Mouse (Mus musculus) hindbrain, embryonic 11.5 days (tissue): ENCODE results near the gene Gm10718. TPM values are rescaled to one million over a fixed set of nuclear protein-coding genes. Genes with fewer than 3 reads are reported as not detected.
"Not testable (repeated sequence)": the region's sequence is repeated elsewhere in the genome, so short reads cannot be mapped to it uniquely, and the experiment has no call there.

Experiments used
- ATAC-seq: fragments of 200-750 bp; cut with Nextera tagmentation; 2 replicates; pipeline ENCODE4 v1.8.0; 2017; ENCODE audit warnings: mild to moderate bottlenecking, moderate TSS enrichment, moderate library complexity; ENCODE audit not compliant: low FRiP score
- DNase-seq: peaks from one replicate; pipeline ENCODE4 v3.0.0-alpha.2; 2015; ENCODE audit warnings: low spot score
- H3K27ac ChIP-seq: fragments of 300-500 bp; sonication (generic); 2 replicates; pipeline ENCODE4 v1.5.1; 2014; ENCODE audit warnings: mild to moderate bottlenecking, low read depth, low read length
- H3K27me3 ChIP-seq: fragments of 300-500 bp; sonication (generic); 2 replicates; pipeline ENCODE4 v1.6.1; 2014; ENCODE audit warnings: mild to moderate bottlenecking, low read length, moderate library complexity, mixed read lengths; ENCODE audit not compliant: control insufficient read depth, insufficient read depth
- H3K36me3 ChIP-seq: fragments of 300-500 bp; sonication (generic); 2 replicates; pipeline ENCODE4 v1.6.1; 2014; ENCODE audit warnings: mild to moderate bottlenecking, low read length, moderate library complexity, mixed read lengths; ENCODE audit not compliant: control insufficient read depth, insufficient read depth
- H3K4me1 ChIP-seq: fragments of 300-500 bp; sonication (generic); replicated peaks from 2 replicates; pipeline ENCODE4 v1.6.1; 2014; ENCODE audit warnings: low read length, mixed read lengths; ENCODE audit not compliant: control insufficient read depth, insufficient read depth
- H3K4me2 ChIP-seq: fragments of 300-500 bp; sonication (generic); replicated peaks from 2 replicates; pipeline ENCODE4 v1.6.1; 2014; ENCODE audit warnings: mild to moderate bottlenecking, low read depth, low read length
- H3K4me3 ChIP-seq: fragments of 300-500 bp; sonication (generic); 2 replicates; pipeline ENCODE4 v1.5.1; 2014; ENCODE audit warnings: low read depth, low read length
- H3K9ac ChIP-seq: fragments of 300-500 bp; sonication (generic); 2 replicates; pipeline ENCODE4 v1.6.1; 2014; ENCODE audit warnings: low read depth, low read length
- H3K9me3 ChIP-seq: fragments of 300-500 bp; sonication (generic); 2 replicates; pipeline ENCODE4 v1.6.1; 2016; ENCODE audit warnings: low read length; ENCODE audit not compliant: control insufficient read depth
- WGBS: fragments of 180-500 bp; shearing (Covaris S2); extraction: QIAGEN DNeasy Blood & Tissue Kit; methylation state at CpG from one replicate; pipeline ENCODE4 v1.1.7; 2014; 5-methylcytosine and 5-hydroxymethylcytosine counted together
- polyA plus RNA-seq: library from polyadenylated mRNA; unstranded; fragments of >200 nt; fragmentation: Nextera tagmentation; extraction: Ambion mirVana; gene quantifications from 2 replicates; pipeline ENCODE4 v1.2.1, GENCODE M21; 2014

The Gm10718 gene
- polyA plus RNA-seq, 1 experiment from 2014 or later = 1.2 TPM

- not testable (repeated sequence) for H3K27ac ChIP-seq
- no CpG with 5 or more reads among the region's 5 CpGs for WGBS
- peak; percentile 62 for ATAC-seq
Observed at GRCm38 (mm10) chr9:3009331-3009730, 14.0 kb upstream of the Gm10718 start.

GRCm38 (mm10) chr9:3012054-3012621 is 11.2 kb upstream of the Gm10718 start:
- H3K27ac ChIP-seq, H3K9me3 ChIP-seq, H3K27me3 ChIP-seq, H3K4me1 ChIP-seq, DNase-seq, H3K4me2 ChIP-seq, H3K36me3 ChIP-seq, H3K9ac ChIP-seq, H3K4me3 ChIP-seq, ATAC-seq: not testable (repeated sequence)
- 86% methylated on average over 2 of the region's 7 CpGs for WGBS

More at GRCm38 (mm10) chr9:3009331-3009730, 14.0 kb upstream of the Gm10718 start:
- not testable (repeated sequence) for H3K36me3 ChIP-seq, H3K4me1 ChIP-seq, H3K9ac ChIP-seq, H3K27me3 ChIP-seq, H3K4me3 ChIP-seq, H3K4me2 ChIP-seq, H3K9me3 ChIP-seq, DNase-seq

- WGBS = no CpG with 5 or more reads among the region's 11 CpGs
- not testable (repeated sequence) for H3K4me3 ChIP-seq, H3K4me1 ChIP-seq, DNase-seq, H3K27me3 ChIP-seq, H3K4me2 ChIP-seq, H3K27ac ChIP-seq, H3K9ac ChIP-seq, H3K9me3 ChIP-seq, H3K36me3 ChIP-seq
- peak; percentile 58 for ATAC-seq
Observed at GRCm38 (mm10) chr9:3012733-3013279, 10.5 kb upstream of the Gm10718 start, which contains the start of gene Gm10721. Gene Gm10721 (plus strand): TSS chr9:3013140.

- not testable (repeated sequence) for H3K4me3 ChIP-seq, H3K9ac ChIP-seq, ATAC-seq, H3K9me3 ChIP-seq, H3K27me3 ChIP-seq, H3K36me3 ChIP-seq, H3K27ac ChIP-seq, H3K4me1 ChIP-seq, DNase-seq, H3K4me2 ChIP-seq
- 63% methylated on average over 4 of the region's 9 CpGs for WGBS
Observed at GRCm38 (mm10) chr9:3015354-3015753, 8.0 kb upstream of the Gm10718 start, which contains the start of gene Gm10720. Gene Gm10720 (plus strand): TSS chr9:3015654.

- WGBS = 69% methylated on average over 4 of the region's 6 CpGs
- H3K9ac ChIP-seq, H3K27me3 ChIP-seq, DNase-seq, ATAC-seq, H3K4me3 ChIP-seq, H3K36me3 ChIP-seq, H3K4me2 ChIP-seq, H3K27ac ChIP-seq, H3K4me1 ChIP-seq, H3K9me3 ChIP-seq: not testable (repeated sequence)
Observed at GRCm38 (mm10) chr9:3015896-3016295, 7.5 kb upstream of the Gm10718 start.

GRCm38 (mm10) chr9:3017108-3017507 is 6.2 kb upstream of the Gm10718 start, which contains the start of gene Gm10719:
Gene Gm10719 (plus strand): TSS chr9:3017408.
- not testable (repeated sequence) for H3K9me3 ChIP-seq, H3K27me3 ChIP-seq, H3K4me1 ChIP-seq, ATAC-seq, H3K27ac ChIP-seq, DNase-seq, H3K4me2 ChIP-seq, H3K36me3 ChIP-seq, H3K4me3 ChIP-seq, H3K9ac ChIP-seq
- WGBS = no CpG with 5 or more reads among the region's 9 CpGs

- not testable (repeated sequence) for H3K9me3 ChIP-seq, H3K27me3 ChIP-seq, H3K4me2 ChIP-seq, H3K9ac ChIP-seq, ATAC-seq, H3K27ac ChIP-seq, H3K36me3 ChIP-seq, DNase-seq, H3K4me1 ChIP-seq, H3K4me3 ChIP-seq
- 66% methylated on average over 9 of the region's 9 CpGs for WGBS
Observed at GRCm38 (mm10) chr9:3018944-3019343, 4.4 kb upstream of the Gm10718 start.

- H3K27me3 ChIP-seq, H3K9ac ChIP-seq, H3K4me3 ChIP-seq, H3K4me2 ChIP-seq, DNase-seq, H3K27ac ChIP-seq, H3K36me3 ChIP-seq, H3K9me3 ChIP-seq, H3K4me1 ChIP-seq: not testable (repeated sequence)
- WGBS = 75% methylated on average over 11 of the region's 19 CpGs
- peak; percentile 76 for ATAC-seq
Observed at GRCm38 (mm10) chr9:3019835-3020727, 3.3 kb upstream of the Gm10718 start.
